Comparison of ENCODE assay signal across 8 mouse cellular contexts in genomic region chr15:103257790-103258728, GRCm38 (mm10). TPM values are rescaled to one million over a fixed set of nuclear protein-coding genes. Genes with fewer than 3 reads are reported as not detected.
DNase-seq lines count a peak whose midpoint lies in the region; ATAC-seq and TF ChIP-seq lines count a peak whose summit lies in the region.

TSS of gene Nfe2 (minus strand) at chr15:103258403.

- intact Hi-C loops in heart, postnatal 36 days (cut with DNase I): no loop called here
- intact Hi-C loops in left cerebral cortex, postnatal 36 days (cut with DNase I): no loop called here

- TF ChIP-seq CTCF in stomach, postnatal 0 days (IDR thresholded peaks at IDR 0.05; ENCODE audit: low read depth): no peak; the same call in 1 of the 2 replicates

- no peaks in the 10 kb centered on the region for H3K9me3 ChIP-seq in embryonic facial prominence, embryonic 13.5 days
- no peaks in the 10 kb centered on the region for H3K9me3 ChIP-seq in limb, embryonic 11.5 days (ENCODE audit: control insufficient read depth, low read length)
- no peaks in the 10 kb centered on the region for H3K9me3 ChIP-seq in midbrain, embryonic 12.5 days
- no peaks in the 10 kb centered on the region for H3K9me3 ChIP-seq in stomach, postnatal 0 days (ENCODE audit: control insufficient read depth, low read length)

- H3K27ac ChIP-seq in embryonic facial prominence, embryonic 13.5 days: no peak within 1 kb of the TSS
- no peak within 1 kb of the TSS for H3K27ac ChIP-seq in limb, embryonic 11.5 days (replicated peaks; ENCODE audit: low read depth, low read length)
- no peak within 1 kb of the TSS for H3K27ac ChIP-seq in midbrain, embryonic 12.5 days (replicated peaks)
- no peak within 1 kb of the TSS for H3K27ac ChIP-seq in stomach, postnatal 0 days (replicated peaks)

- H3K9ac ChIP-seq in embryonic facial prominence, embryonic 13.5 days: peak within 1 kb of the TSS; percentile 51; the same call in 1 of the 2 replicates
- H3K9ac ChIP-seq in limb, embryonic 11.5 days (ENCODE audit: low read length): no peak within 1 kb of the TSS
- no peak within 1 kb of the TSS for H3K9ac ChIP-seq in midbrain, embryonic 12.5 days (replicated peaks)
- H3K9ac ChIP-seq in stomach, postnatal 0 days (ENCODE audit: low read length): no peak within 1 kb of the TSS

- H3K27me3 ChIP-seq in embryonic facial prominence, embryonic 13.5 days: peaks cover 5% of the 10 kb centered on the region; the same call in 1 of the 2 replicates
- H3K27me3 ChIP-seq in limb, embryonic 11.5 days (ENCODE audit: control insufficient read depth, insufficient read depth, low read length): no peaks in the 10 kb centered on the region
- H3K27me3 ChIP-seq in midbrain, embryonic 12.5 days: peaks cover 25% of the 10 kb centered on the region
- H3K27me3 ChIP-seq in stomach, postnatal 0 days (ENCODE audit: control insufficient read depth, insufficient read depth, low read length): no peaks in the 10 kb centered on the region

- no peaks in the 10 kb centered on the region for H3K36me3 ChIP-seq in embryonic facial prominence, embryonic 13.5 days
- H3K36me3 ChIP-seq in limb, embryonic 11.5 days (ENCODE audit: control insufficient read depth, insufficient read depth, low read length): no peaks in the 10 kb centered on the region
- no peaks in the 10 kb centered on the region for H3K36me3 ChIP-seq in midbrain, embryonic 12.5 days
- no peaks in the 10 kb centered on the region for H3K36me3 ChIP-seq in stomach, postnatal 0 days (ENCODE audit: control insufficient read depth, insufficient read depth, low read length)

- H3K4me2 ChIP-seq in embryonic facial prominence, embryonic 13.5 days: peak within 1 kb of the TSS; percentile 48
- peak within 1 kb of the TSS; percentile 29; the same call in 1 of the 2 replicates for H3K4me2 ChIP-seq in limb, embryonic 11.5 days (ENCODE audit: low read depth, severe bottlenecking)
- 0 out of 2 replicates have a peak within 1 kb of the TSS, but pooled peaks have one; percentile 0 for H3K4me2 ChIP-seq in midbrain, embryonic 12.5 days (replicated peaks)
- peak within 1 kb of the TSS; percentile 46 for H3K4me2 ChIP-seq in stomach, postnatal 0 days (replicated peaks; ENCODE audit: low read depth)

- H3K4me3 ChIP-seq in embryonic facial prominence, embryonic 13.5 days: peak within 1 kb of the TSS; percentile 6; the same call in 1 of the 2 replicates
- H3K4me3 ChIP-seq in limb, embryonic 11.5 days (ENCODE audit: low read depth, low read length): no peak within 1 kb of the TSS
- no peak within 1 kb of the TSS for H3K4me3 ChIP-seq in midbrain, embryonic 12.5 days
- H3K4me3 ChIP-seq in stomach, postnatal 0 days (ENCODE audit: low read depth, low read length): peak within 1 kb of the TSS; percentile 17

- peaks cover 30% of the 10 kb centered on the region for H3K4me1 ChIP-seq in embryonic facial prominence, embryonic 13.5 days
- peaks cover 13% of the 10 kb centered on the region for H3K4me1 ChIP-seq in limb, embryonic 11.5 days (ENCODE audit: control insufficient read depth, insufficient read depth, low read length)
- peaks cover 15% of the 10 kb centered on the region for H3K4me1 ChIP-seq in midbrain, embryonic 12.5 days
- H3K4me1 ChIP-seq in stomach, postnatal 0 days (replicated peaks; ENCODE audit: control insufficient read depth, insufficient read depth): peaks cover 6% of the 10 kb centered on the region; the same call in 1 of the 2 replicates

- no peak for ATAC-seq in embryonic facial prominence, embryonic 13.5 days (ENCODE audit: insufficient number of reproducible peaks, insufficient read depth, low FRiP score, low TSS enrichment, low read depth)
- ATAC-seq in limb, embryonic 11.5 days (ENCODE audit: insufficient number of reproducible peaks, low FRiP score, low TSS enrichment, low read depth): peak; percentile 27; the same call in 1 of the 2 replicates
- no peak for ATAC-seq in midbrain, embryonic 12.5 days (ENCODE audit: low FRiP score, low read depth)
- ATAC-seq in stomach, postnatal 0 days (ENCODE audit: low FRiP score, low TSS enrichment): peak; percentile 96

- 15% methylated on average over 15 of the region's 15 CpGs for WGBS in embryonic facial prominence, embryonic 13.5 days
- WGBS in limb, embryonic 11.5 days: 11% methylated on average over 14 of the region's 15 CpGs
- WGBS in midbrain, embryonic 12.5 days: 15% methylated on average over 15 of the region's 15 CpGs
- 11% methylated on average over 15 of the region's 15 CpGs for WGBS in stomach, postnatal 0 days

- peak; percentile 55 for DNase-seq in testis, postnatal 10 days (ENCODE audit: low spot score)
- no peak for DNase-seq in testis, postnatal 14 days (ENCODE audit: low spot score)
- DNase-seq in heart, postnatal 36 days: peak; percentile 66 to 75
- peak; percentile 41 for DNase-seq in limb, embryonic 11.5 days (ENCODE audit: low spot score)
- peak; percentile 90 for DNase-seq in stomach, postnatal 0 days (ENCODE audit: low spot score)
- DNase-seq in left cerebral cortex, postnatal 36 days (ENCODE audit: low spot score in 2 of 2): no peak

- no peak for TF ChIP-seq EP300 in stomach, postnatal 0 days (optimal IDR thresholded peaks at IDR 0.05)

RNA-seq across cellular contexts. Expression of gene Nfe2, which starts in this region (rescaled TPM):
- polyA plus RNA-seq in embryonic facial prominence, embryonic 13.5 days (2015; fragmentation: Nextera tagmentation; extraction: Ambion mirVana): 2.4 and 2.9 TPM in 2 replicates
- under 1 TPM; 0.67 to 0.73 TPM for total RNA-seq in heart, postnatal 36 days (2021)
- polyA plus RNA-seq in limb, embryonic 11.5 days (2014; fragmentation: Nextera tagmentation; extraction: Ambion mirVana): 5.4 and 7.7 TPM in 2 replicates
- 3.4 and 3.8 TPM in 2 replicates for polyA plus RNA-seq in midbrain, embryonic 12.5 days (2016; fragmentation: Nextera tagmentation; extraction: Ambion mirVana)
- 0.50 and 0.70 TPM in 2 replicates for polyA plus RNA-seq in stomach, postnatal 0 days (2015; fragmentation: Nextera tagmentation; extraction: Ambion mirVana)
- total RNA-seq in left cerebral cortex, postnatal 36 days (2021): not detected

Comparison
In these comparisons a context has a peak if more than half of its experiments do, and no peak if none do; other contexts are left out.
1. DNase-seq: peak in testis, postnatal 10 days (single experiment) and limb, embryonic 11.5 days (single experiment); none in testis, postnatal 14 days (single experiment) and left cerebral cortex, postnatal 36 days (0 of 2).
2. Peak in DNase-seq in heart, postnatal 36 days; RNA of the gene not detected or under 1 TPM.
3. Peak in DNase-seq, ATAC-seq, H3K4me3 ChIP-seq and H3K4me2 ChIP-seq in stomach, postnatal 0 days; RNA of the gene not detected or under 1 TPM.
4. Peak in every context shown above with its lines, with median percentiles within 50 percentile points of each other: H3K4me2 ChIP-seq.